Mouse (Mus musculus) spleen, postnatal 36 days (tissue): Measurements from ENCODE around the gene Adamts7.
A peak's percentile ranks its signal among the peaks of the same experiment; 100 is the strongest.

Experiments used
- DNase-seq, 2 experiments: peaks; one replicate each; pipeline ENCODE4 v3.0.0; 2022; ENCODE audit warnings: low spot score in 2 of 2, mixed read lengths in 1 of 2

Adamts7 gene

DNA sequence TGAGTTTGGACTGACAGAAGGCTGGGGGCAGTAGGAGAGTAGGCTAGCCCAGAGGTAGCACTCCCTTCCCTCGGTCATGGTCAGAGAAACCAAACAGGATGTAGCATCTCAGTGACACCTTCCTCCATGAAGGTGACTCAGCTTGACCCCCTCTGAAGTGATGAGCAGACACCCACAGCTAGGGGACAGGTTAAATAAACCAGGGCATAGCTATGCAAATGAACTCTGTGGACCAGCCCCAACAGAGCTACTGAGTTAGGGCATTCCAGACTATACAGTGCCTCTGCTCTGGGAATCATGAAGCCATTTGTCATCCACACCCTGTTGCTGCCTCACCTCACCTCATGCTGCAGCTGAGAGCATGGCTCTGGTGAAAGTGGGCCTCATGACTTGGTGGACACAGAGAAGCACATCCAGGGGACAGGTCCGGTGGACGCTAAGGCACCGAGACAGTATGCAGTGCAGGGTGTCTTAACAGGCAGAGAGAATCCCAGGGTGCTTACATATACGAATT lies 71.1 kb downstream of the Adamts7 start:
- DNase-seq, result no peak

DNA sequence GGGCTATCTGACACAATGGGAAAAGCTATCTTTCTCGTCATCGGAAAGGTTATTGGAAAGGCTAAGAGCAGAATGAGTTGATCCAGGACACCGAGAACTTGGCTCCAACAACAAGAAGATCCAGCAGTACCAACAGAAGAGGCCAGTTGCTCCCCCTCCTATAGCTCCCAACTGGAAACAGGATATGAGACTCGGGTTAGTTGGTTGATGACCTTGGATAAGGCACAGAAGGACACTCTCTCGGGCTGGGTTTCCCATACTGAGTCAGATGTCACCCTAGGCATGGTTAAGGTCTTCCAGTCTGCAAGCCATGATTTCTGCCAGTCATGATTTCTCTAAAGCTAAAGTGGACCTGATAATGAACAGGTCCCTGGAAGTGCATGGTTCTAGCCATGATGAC lies 71.9 kb downstream of the Adamts7 start:
- no peak for DNase-seq

DNA sequence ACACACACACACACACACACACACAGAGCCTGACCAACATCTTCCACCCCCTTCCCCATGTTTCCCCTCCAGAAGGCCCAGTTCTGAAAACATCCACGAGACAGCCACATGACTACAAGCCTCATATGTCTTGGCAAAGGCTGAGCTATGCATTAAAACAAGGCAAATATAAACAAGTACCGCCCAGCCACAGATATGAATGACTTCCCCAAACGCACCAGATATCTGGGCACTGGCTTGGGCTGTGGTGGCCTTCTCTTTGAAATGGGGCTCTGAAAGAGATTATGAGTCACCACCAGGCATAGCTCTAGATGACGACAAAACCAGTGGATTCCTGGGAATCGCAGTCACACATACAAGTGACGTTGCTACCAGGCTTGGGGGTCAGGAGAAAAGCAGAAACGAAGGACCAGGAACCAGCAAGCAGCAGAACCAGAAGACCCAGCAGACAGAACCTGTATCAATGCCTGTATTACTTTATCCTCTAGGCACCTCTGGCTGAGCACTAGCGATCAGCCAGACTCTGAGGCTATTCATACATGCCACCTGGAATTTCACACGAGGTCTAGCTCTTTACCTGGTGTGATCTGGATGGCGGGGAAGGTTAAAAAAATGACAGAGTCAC lies 72.5 kb downstream of the Adamts7 start:
- no peak for DNase-seq

GRCm38 (mm10) chr9:90236817-90237216 lies 73.9 kb downstream of the Adamts7 start:
- DNase-seq, result no peak

DNA sequence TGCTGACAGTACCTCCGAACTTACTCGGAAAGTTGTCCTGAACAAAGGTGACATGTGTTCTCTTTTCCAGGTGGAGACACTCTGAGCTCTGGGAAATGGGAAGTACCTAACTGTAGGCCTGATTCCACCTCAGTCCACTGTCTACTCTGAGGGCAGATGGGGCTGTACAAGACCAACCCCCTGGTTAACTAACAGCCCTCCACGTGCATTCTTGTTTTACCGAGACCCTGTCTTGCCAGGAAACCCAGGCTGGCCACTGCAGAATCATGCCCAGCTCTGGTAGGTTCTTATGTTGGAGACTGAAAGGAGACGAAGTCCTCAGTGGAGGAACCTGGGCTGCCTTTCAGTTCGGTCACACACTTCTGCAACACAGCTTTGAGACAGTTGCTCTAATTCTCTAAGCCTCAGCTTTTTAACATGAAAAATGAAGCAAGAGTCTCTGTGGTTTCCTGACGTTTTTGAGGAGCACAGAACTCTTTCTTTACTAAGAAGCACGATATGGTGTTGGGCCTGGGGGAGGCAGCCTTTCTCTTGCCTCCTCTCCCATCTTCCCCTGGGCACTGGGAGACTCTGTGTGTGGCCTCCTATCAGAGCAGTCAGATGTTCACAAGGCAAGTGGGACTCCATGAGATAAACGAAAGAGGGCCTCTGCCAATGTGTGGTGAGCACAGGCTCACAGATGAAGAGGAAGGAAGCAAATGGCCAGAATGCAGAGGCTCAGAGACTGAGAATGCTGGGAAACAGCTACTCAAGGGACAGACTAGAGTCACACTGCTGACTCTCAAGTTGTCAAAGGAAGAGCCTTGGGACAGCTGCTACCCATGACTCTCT lies 74.6 kb downstream of the Adamts7 start:
- DNase-seq, result peak; percentile 52 to 71

DNA sequence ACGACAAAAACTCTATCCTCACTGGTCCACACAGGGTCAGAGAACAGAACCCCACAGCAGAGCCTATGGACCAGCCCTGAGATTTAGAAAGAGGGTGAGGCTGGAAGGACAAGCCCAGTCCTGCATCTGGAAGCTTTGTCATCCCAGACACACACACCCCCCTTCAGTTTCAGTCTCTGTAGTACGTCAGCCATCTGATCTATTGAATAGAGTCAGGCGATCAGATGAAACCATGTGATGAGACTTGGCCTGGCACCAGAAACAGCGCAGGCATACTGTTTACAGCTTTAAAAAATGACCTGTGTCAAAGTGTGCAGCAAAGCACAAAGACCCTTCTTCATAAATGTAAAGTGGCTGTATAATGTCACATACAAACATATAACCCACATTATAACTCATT lies 77.7 kb downstream of the Adamts7 start:
- DNase-seq, result no peak

DNA sequence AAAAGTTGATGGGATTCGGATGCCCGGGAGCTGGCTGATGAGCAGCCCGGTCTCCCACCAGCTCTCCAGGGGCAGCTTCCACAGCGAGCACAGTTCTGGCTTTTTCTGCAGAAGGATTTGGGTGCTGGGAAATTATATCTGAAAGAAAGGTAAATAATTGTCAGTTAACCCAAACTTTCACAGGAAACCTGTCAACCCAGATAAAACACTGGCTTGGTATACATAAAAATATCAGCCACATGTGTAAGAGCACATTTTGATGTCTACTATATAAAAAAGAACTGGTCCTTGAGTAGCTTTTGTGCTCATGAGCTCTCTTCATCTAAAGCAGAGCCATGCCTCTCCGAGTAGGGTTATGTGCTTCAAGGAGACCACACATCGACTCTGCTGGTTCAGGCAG lies 78.2 kb downstream of the Adamts7 start:
- DNase-seq, result no peak

GRCm38 (mm10) chr9:90241618-90242017 lies 78.7 kb downstream of the Adamts7 start:
- peak in 1 of 2 experiments; percentile 56 for DNase-seq

- DNase-seq, result no peak
These were observed 79.4 kb downstream of the Adamts7 start for GRCm38 (mm10) chr9:90242291-90242690.

DNA sequence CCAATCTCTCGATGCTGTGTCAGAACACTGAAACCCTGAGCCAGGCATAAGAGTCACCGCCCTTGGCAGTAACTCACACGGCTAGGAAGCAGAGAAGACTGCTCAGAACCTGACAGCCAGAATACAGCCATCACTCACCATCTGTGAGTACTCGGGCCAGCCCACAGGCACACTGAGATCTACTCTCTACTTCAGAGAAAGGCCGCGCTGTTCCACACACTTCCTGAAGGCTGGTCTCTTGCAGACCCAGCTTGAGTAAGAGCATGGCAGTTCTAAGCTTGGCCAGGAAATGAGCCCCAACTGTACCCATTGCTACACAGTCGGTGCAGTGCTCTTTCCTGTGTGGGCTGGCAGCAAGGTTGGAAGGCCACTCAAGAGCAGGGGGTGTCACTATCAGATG lies 80.0 kb downstream of the Adamts7 start:
- DNase-seq, result peak; percentile 43 to 49

- DNase-seq, result no peak
These were observed 81.7 kb downstream of the Adamts7 start for GRCm38 (mm10) chr9:90244301-90245151.

- DNase-seq, result no peak
These were observed 82.3 kb downstream of the Adamts7 start for GRCm38 (mm10) chr9:90245206-90245605.

GRCm38 (mm10) chr9:90245781-90246180 lies 82.9 kb downstream of the Adamts7 start:
- no peak for DNase-seq

DNA sequence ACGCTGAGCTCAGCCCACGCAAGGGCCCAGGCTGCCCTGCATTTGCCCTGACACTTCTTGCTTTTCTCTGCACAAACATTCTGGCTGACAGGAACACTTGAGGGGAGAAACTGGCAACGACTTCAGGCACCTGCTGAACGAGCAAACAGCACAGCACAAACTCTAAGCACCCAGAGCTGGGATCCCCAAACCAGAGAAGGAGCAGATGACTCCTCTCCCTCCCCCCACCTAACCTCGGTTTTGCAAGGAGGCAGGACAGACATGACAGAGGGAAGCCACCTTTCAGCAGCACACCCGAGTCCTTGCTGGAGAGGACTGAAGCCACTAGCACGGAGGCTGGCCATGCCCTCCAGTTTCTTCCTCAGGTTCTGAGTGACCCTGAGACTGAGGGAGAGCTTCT lies 84.4 kb downstream of the Adamts7 start:
- no peak for DNase-seq

DNA sequence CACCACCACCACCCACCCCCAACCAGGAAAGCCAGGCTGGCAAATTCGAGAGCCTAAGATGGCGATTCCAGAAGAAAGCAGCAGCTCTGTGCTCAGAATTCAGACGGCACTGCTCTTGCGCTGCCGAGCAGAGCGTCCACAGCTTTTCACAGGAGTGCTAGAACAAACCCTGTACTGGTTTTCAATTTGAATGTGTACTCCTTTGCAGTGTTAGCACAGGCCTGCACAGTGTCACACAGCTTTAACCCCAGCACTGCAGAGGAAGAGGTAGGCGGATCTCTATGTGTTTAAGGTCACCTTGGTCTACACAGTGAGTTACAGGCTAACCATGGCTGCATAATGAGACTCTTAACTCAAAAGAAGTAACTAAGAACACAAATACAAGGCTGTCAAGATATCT lies 85.5 kb downstream of the Adamts7 start:
- DNase-seq, result no peak

DNA sequence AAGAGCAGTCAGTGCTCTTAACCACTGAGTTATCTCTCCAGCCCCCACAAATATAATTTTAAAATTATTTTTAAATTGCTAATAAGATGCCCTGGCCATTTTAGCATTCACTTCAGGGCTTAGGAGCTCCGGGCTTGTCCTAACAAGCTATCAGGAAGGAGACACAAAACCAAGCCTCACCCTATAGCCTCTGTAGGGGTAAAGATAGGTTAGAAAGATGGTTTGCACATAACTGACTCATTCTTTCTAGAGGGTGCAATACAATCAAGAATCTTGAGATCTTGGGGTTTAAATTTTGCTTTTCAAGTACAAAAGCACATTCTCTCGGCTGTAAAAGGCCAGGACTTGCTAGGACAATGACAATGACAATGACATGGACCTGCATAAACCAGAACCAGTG lies 86.2 kb downstream of the Adamts7 start:
- no peak for DNase-seq

DNA sequence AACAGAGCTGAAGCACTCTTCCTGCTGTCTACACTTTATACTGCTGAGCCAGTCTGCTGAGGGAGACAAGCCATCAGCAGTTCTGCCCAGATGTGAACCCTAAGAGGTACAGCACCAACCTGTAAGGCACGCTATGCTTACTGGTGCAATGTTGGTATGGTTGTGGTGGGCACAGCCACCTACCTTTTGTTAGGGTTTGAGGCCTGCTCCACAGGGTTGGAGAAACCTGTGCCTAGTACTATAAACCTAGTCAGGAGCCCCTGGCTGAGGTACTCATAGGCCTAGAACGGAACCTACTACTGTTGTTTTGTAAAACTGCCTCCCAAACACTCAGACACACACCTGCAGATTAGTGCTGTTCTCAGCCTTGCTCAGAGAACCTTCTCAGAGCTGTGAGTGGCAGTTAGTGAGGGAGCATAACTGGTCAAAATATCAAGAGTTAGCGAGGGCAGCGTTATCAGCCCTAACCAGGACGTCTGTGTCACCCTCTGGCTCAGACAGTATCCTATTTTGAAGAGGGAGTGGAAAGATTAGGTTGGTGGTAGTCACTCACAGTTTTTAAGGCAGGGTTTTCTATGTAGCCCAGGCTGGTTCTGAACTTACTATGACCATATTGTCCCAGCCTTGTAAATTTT lies 87.4 kb downstream of the Adamts7 start:
- DNase-seq, result peak; percentile 38 to 70

DNA sequence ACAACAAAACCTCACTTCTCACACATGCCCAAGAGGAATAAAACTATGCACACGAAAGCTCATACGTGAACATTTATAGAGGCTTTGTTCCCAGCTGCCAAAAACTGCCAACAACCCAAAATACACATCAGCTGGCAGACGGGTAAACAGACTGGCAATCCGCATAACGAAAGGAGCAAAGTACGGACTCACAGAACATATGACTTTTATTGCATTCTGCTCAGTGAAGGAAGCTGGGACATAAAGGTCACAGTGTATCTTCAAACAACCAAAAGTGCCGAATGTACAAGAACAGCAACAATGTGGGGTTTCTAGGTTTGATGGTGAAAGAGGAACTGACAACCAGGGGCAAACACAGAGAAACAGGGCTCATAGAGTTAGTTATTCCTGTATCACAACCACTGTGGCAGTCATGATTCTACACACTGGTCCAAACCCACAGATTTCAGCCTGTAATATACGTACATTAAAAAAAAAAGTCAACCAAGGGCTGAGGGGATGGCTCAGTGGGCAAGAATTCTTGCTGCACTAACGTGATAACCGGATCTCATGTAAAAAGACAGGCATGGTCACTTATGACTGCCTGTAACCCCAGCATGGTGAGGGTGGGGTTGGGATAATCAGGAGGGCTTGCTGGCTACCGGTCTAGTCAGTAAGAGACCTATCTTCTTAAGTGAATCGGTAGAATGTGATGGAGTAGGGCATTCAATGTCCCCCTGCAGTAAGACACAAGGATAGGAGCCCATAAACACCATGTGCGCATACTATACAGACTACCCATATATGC lies 88.3 kb downstream of the Adamts7 start:
- no peak for DNase-seq

- DNase-seq, result no peak
These were observed 90.3 kb downstream of the Adamts7 start for GRCm38 (mm10) chr9:90253181-90253580.

DNA sequence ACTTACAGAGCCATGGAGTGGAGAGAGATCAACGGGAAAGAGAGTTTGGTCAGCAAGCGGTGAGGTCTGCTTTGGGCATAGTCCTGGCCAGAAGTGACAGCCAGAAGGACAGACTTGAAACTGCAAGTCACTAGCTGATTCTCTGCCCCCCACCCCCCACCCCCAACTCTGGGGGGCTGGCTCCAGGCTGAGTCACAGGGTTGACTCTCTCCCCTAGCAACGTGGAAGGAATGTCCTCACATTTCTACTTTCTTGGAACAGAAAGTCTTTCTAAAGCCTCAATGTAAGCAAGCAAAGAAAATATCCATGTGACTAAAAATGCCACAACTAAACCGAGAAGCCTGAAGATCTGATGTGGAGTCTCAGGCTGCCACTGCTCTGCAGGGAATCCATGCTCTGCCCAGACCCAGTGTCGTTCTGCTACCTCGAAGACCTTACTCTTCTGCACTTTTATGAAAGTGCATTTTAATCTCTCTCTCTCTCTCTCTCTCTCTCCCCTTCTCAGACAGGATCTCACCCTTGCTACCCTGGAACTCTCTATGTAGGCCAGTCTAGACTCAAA lies 93.1 kb downstream of the Adamts7 start:
- no peak for DNase-seq

- no peak for DNase-seq
These were observed 94.4 kb downstream of the Adamts7 start for GRCm38 (mm10) chr9:90257220-90257619.
